Mouse (Mus musculus): ENCODE measurements around the gene 1810055G02Rik.

DNA sequence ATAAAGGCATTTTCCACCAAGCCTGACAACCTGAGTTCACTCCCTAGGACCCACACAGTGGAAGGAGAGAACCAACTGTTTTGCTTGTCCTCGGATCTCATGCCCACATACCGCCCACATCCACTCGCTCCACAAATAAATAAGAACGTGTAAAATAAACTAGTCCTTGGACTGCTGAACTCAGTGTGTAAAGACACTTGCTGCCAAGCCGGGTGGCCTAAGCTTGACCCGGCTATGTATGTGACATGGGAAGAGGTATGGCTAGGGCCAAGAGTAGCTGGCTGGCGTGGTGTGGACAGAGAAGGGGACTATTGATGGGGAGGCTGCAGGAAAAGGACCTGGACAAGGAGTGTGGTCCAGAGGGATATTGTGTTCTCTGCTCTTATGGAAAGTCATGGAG, 10.1 kb upstream of the 1810055G02Rik start:
- no peak for TF ChIP-seq TCF12 (IDR thresholded peaks at IDR 0.05; ENCODE audit: low read depth, low read length)
- no peak for TF ChIP-seq MAX (IDR thresholded peaks at IDR 0.05; ENCODE audit: low read length)
- no peak for TF ChIP-seq POLR2A (IDR thresholded peaks at IDR 0.05; ENCODE audit: low read depth, low read length)
- TF ChIP-seq NELFE (IDR thresholded peaks at IDR 0.05; ENCODE audit: low read depth, low read length): no peak
- no peak for TF ChIP-seq CTCF (conservative IDR thresholded peaks at IDR 0.05 in 1 of 2, IDR thresholded peaks at IDR 0.05 in 1 of 2; ENCODE audit: low read depth in 2 of 2, low read length in 2 of 2)
- no peak for TF ChIP-seq CHD2 (IDR thresholded peaks at IDR 0.05; ENCODE audit: low read length)

Measured in CH12.LX (cell line).